Mouse (Mus musculus) spleen, adult 12 weeks (tissue): ENCODE data around the gene Ttyh3.

ENCODE experiments used
- DNase-seq: peaks from one replicate; pipeline ENCODE4 v3.0.0; 2022; ENCODE audit warnings: low spot score

Ttyh3 gene

DNA sequence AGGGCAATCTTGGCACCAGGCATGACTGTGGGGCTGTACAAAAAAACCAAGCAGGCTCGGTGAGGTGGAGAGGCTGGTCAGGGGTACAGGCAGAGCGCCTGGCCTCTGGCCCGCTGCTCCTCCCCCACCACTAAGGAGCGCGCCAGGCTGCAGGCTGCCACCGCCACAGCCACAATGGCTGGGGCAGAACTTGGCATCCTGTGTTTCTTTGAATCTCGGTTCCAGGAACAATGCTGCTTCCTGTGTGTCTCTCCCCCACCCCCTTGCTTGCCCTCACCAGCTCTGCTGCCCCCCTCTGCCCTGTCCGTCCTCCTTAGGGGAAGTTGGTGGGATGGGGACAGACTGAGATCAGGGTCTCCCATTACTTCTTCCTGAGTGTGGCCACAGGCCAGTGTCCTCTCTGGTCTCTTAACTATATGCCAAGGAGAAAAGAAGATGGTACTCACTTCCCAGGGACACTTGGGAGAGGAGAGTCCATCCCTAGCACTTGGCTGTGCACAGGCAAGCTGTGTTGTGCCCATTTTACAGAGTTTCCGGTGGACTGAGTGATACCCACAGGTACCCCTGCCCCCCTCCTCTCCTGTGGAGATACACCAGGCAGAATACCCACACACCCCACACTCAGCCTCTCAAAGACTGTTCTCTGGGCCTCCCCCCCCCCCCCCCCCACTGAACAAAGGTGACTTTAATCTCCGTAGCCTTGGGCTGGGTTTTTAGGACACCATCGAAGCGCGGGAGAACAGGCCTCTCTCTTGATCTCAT, 39.1 kb downstream of the Ttyh3 start:
- DNase-seq = no peak

DNA sequence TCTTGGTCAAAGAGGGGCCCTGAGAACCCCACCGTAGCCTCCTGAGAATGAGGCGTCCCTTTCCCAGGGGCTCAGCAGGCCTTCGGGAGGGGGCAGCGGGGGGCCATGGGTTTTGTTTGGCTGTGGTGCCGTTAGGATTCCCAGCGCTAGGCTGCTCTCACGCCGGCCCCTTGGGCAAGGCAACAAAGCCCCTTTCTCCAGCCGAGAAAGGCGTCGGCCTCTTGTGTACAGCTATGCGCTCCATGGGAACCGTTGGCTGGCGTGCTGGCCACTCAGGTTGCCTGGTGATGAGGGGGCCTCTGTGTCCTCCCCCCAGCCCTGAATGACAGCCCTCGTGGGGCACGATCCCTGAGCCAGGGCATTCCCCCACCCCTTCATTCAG, 40.2 kb downstream of the Ttyh3 start:
- no peak for DNase-seq

DNA sequence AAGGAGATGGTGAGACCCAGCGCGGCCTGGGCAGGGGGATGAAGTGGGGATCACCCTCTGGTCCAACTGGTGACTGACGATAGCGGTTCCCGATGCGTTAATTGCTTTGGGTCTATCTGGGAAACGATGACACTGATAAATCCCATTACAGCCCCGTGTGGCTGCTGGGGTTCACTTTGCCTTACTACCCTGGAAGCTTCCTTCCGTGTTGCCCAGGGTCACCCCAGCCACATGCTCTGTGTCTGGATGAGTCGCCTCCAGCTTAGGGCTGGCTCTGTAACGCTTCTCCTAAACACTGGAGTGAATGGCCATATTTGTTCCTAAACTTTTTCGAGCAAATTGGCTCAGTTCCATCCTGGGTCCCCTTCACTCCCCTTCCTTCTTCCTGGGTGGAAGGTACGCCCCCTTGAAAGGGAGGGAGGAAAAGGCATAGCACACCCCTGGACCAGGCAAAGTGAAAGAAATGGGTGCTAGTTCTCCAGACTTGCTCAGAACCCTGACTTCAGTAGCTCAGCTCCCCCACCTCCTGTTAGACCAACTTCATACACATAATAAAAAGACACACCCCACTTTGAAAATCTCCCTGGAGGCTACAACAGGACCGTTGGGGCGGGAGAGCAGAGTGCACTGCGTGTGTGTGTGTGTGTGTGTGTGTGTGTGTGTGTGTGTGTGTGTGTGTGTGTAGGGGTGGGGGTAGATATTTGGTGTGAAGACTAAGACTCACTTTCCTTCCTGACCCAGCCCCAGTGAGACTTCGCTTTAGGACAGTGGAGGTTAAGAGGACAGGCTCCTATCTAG, 40.8 kb downstream of the Ttyh3 start:
- no peak for DNase-seq

DNA sequence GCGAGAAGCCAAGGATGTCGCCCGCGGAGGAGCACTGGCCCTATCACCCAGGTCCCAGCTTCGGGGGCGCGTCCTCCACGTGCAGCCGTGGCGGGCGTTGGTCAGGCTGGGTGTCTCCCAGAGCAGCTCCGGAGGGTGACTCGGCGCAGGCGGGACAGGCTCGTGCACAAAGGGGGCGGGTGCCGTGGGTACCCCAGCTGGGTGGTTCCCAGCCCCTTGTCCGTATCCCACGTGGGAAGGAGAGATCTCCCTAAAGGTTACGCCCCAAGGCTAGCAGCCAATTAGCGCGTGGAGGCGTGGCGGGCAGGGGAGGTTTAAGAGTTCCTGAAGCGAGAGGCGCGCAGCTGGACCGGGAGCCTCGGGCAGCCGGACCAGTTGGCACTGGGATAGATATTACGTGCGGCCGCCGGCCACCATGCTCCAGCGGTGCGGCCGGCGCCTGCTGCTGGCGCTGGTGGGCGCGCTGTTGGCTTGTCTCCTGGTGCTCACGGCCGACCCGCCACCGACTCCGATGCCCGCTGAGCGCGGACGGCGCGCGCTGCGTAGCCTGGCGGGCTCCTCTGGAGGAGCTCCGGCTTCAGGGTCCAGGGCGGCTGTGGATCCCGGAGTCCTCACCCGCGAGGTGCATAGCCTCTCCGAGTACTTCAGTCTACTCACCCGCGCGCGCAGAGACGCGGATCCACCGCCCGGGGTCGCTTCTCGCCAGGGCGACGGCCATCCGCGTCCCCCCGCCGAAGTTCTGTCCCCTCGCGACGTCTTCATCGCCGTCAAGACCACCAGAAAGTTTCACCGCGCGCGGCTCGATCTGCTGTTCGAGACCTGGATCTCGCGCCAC, 41.6 kb downstream of the Ttyh3 start, which contains the start of gene Lfng:
Gene Lfng (plus strand): TSS at position 320 of the 835 bp plus-strand sequence.
- DNase-seq = peak; percentile 76

DNA sequence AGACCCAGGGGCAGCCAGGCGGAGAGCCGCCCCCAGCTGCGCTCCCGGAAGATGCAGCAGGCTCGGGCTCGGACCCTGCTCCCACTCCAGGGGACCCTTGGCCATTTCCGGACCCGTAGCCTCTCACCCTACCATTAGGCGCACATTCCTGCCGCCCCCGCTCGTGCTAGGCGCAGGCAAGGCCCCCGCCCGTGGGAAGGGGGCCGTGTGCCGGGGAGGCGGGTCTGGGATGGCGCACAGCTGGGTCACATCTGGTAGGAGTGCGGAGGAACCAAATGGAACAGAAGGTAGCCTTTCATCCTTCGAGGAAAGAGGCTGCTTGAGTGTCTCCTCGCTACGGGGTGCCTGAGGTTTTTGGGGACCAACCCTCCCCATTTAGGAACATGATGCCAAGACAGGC, 42.4 kb downstream of the Ttyh3 start:
- no peak for DNase-seq

DNA sequence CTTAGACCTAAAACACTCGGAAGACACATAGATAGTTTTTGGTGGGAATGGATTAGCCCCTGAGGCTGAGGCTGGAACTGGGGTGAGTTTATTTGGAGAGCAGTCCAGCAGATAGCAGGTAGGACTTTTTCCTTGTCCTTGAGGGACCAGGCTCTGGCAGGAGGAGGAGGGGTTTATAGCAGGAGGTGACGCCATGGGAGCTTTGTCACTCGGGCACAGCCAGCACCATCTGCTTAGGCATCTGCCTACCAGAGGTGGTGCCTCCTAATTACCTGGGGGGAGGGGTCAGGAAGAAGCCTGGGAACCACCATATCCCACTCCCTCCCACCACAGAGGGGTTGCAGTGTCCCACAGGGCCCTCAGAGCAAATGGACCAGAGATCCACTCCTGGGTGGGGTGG, 43.6 kb downstream of the Ttyh3 start:
- no peak for DNase-seq

DNA sequence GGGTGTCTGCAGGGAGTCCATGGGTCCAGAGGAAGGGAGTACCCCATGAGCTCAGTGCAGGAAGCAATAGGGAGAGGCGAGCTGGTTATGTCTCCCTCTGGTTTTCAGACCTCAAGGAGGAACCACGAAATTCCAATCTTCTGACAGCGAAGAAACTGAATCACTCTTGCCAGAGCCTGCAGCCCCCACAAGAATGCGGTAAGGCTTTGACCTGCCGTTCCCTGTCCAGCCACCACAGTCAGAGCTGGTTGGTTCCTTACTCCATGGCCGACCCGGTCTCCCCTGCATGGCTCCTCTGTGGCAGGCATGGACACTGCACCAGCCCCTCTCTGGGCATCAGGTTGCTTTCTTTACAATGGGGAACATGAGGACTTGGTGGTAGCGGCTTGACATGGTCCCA, 44.4 kb downstream of the Ttyh3 start:
- no peak for DNase-seq

DNA sequence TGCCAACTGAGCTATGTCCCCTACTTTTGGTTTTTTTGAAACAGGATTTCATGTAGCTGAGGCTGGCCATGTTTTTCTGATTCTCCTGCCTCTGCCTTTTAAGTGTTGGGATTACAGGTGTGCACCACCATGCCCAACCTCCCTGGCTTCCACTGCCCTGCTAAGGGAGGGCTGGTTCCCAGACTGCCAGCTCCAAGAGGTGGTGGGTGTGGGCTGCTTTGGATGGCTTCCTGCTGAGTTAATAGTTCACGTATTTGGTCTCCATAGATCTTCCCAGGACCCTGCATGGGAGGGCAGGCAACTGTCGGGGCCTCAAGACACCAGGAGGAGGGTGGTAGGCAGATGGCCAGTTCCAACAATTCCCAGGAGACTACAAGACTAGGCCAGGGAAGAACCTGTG, 46.3 kb downstream of the Ttyh3 start:
- DNase-seq = no peak

DNA sequence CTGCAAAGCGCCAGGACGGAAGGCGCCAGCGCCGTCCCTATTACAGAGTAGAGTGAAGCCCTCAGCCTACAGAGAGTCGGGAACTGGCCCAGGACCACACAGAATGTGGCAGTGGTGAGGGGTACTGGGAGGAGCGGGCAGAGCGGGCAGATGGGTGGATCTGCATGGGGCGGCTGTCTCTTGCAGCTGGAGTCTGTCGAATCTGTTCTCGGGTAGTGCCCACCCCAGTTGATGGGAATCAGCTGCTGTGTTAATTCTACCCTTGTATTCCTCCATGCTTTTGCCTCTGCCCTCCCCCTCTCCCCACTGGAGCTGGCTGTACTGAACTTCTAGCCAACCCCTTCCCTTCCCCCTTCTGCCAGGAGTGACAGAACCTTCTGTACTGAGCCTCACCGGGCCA, 47.1 kb downstream of the Ttyh3 start:
- DNase-seq = no peak

DNA sequence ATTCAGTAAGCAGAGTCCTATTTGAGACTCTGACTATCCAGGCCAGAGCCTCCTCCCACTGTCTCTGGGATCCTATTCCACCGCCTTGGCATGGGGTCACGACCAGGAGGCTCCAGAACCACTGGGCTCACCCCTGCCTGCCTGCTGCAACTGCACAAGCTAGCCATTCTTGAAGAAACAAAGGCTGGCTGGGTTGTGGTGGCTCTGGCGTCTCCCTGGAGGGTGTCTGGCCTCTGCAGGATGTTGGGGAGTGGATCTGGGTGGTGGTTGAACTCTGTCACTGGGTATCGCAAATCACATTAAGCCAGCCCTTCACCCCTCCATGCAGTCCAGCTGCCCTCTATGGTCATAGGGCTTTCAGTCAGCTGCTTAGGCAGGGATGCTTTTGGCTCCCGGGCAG, 48.9 kb downstream of the Ttyh3 start:
- no peak for DNase-seq

DNA sequence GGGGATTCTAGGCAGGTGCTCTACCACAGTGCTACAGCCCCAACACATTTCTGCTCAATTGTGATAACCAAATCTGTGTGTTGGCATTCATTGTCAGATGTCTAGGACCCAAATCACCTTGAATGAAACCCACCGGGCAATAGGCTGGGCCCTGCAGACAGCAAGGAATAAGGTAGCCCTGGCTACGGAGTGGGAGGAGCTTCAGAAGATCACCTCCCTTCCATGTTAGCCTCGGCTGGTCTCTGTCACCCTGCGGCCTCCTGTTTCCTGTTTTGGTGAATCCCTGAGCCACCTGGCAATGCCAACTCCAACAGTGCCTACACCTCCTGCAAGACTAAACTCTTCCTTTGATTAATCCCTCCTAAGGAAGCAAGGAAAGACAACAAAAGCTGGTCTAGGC, 51.0 kb downstream of the Ttyh3 start:
- no peak for DNase-seq

DNA sequence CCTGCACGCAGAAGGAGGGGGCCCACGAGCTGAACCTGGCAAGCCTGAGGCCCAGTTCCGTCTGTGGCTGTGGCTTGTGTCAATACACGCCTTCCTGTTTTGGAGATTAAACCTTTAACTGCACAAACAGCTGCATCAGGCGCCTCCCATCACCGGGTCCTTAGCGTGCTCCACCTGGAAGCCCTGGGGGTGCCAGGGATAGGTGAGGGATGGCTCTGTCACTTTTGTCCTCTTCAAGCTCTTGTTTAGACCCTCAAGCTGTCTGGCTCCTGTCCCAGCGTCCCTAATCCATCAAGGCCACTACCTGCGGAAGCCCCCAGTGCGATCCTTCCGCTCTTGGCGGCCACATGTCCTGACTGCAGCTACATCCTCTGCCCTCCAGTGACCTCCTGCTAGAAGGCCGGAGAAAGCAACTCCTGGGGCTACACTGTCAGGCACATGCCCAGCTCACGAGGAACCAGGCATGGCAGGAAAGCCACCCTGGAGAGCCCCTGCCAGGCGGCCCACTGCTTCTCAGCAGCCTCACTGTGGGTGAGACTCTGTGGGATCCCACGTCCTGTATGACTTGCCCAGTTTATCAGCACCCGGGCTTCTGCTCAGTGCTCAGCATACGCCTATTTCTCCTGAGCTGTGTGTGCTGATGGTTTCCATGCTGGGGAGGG, 51.8 kb downstream of the Ttyh3 start:
- peak; percentile 58 for DNase-seq

DNA sequence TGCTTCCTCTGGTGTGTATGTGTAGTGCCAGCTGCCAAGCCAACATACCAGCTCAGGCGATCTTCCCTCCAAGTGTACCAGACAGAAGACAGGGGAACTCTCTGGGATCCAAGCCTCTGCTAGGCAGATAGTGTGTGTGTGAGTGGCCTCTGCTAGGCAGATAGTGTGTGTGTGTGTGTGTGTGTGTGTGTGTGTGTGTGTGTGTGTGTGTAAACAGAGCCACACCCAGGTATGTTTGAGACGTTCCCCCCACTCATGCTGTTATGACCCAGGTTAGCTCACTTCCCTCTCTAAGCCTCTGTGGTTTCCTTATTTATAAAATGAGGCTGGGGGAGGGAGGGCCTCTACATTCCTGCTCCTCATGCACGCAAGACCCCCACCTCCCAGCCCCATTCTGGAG, 52.4 kb downstream of the Ttyh3 start:
- no peak for DNase-seq

DNA sequence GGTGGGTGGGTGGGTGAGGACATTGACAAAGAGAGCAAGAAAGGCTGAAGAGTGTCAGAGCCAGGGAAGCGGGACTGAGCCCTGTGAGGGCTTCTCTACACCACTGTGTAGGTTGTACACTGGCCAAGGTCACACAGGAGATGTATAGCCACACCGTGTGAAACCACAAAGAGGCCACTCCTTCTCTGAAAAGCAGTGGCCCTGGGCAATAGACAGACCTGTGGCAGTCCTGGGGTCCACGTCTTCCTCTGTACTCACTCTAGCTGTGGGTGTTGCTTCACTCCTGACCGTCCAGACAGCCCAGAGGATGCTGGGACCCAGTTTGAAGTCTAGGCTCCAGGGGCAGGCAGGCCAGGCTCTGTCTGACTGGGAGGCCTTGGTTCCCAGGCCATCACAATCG, 54.0 kb downstream of the Ttyh3 start:
- DNase-seq = no peak

DNA sequence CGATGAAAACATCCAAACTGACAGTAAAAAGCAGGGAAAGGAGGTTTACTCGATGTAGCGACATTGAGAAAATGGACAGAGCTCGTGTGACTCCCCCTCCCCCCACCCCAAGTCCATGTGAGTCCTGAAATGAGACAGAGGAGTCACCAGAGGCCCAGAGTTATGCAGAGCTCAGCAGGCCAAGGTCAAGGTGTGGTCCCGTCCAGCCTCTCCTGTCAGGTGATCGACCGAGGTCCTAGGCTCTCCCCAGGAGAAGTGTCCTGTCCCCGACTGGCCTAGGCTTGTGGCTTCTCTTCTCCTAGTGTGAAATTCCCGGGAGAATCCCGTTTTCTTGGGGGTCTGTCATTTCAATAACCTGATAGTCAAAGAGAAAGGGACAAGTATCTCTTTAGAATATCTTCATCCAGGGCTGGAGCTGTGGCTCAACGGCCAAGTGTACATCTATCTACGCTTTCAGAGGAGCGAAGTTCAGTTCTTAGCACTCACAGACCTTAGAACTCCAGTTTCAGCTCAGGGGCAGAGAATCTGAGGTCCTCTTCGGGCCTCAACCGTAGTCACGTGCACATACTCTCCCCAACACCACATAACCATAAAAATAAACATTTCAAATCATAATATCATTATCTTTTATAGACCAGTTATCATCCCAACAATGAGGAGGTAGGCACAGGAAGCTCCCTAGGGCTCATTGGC, 59.6 kb downstream of the Ttyh3 start:
- DNase-seq = no peak

DNA sequence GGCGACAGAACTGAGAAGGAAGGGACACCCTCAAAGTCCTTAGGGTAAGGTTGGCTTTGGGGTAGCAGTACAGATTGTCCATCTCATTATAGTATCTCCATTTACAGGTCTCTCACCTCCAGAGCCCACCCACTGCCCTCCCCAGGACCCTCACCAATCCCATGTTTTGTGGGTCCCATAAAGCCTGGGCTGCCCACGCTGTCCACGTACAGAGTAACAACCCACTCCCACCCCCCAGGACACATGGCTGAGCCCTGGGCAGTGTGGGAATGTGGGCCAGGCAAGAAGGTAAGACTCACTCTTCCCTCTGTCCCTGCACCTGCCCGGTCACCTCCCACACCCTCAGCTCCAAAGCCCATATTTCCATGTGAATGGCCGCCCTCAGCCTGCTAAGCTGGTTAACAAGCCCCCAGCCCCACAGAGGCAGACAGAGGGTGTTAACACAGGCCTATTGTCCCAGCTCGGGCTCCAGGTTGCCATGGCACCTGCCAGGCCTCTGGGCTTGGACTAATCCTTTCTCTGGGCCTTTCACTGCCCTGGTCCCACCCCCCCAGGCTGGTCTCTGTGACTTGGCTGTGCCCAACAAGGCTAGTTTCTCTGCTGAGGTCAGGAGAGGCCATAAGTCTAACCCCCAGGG, 65.0 kb downstream of the Ttyh3 start:
- no peak for DNase-seq

DNA sequence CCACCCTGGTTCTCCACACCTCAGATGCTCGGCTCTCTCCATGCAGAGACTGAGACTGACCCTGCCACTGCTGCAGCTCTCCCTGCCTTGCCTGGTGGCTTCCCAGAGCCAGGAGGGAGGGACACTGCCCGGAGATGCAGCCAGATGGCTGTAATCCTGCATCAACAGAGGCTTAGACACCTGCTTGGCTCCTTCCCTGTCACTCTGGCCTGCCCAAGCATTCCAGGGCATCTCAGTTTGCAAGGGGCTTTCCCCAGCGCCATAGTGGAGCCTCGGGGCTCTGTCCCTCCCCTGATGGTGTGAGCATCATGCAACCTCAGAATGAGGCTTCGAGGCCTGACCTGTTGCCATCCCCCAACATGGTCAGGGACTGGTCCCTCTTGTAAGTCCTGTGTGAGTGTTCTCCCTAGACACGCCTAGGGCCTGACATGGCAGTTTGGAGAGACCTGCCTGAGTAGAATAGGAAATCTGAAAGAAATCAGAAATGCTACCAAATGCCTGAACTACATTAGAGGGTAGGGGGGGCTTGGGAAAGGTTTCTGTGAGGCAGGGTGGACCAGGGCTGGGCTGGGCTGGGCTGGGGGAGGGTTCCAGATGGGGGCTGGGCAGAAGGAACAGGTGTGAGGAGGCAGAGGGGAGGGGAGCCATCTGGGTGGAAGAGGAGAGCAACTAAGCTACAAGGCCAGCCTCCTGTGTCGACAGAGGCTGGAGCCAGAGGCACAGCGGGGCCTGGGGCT, 65.7 kb downstream of the Ttyh3 start:
- no peak for DNase-seq

DNA sequence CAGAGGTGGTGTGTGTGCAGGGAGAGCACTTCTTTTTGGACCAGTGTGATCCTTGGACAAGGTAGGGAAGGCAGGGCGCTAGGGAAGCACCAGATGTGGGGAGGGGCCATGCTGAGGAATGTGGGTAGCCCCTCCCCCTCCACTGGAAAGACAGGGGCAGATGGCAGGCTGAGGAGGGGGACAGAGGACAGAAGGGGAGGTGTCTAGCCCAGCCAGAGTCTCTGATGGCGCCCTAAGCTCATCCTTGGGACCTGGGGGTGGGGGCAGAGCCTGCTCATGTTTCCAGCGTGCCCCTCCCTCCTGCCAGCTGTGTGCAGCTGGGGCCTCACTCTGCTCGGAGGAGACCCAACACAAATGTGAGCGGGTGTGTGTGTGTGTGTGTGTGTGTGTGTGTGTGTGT, 67.3 kb downstream of the Ttyh3 start:
- DNase-seq = no peak

DNA sequence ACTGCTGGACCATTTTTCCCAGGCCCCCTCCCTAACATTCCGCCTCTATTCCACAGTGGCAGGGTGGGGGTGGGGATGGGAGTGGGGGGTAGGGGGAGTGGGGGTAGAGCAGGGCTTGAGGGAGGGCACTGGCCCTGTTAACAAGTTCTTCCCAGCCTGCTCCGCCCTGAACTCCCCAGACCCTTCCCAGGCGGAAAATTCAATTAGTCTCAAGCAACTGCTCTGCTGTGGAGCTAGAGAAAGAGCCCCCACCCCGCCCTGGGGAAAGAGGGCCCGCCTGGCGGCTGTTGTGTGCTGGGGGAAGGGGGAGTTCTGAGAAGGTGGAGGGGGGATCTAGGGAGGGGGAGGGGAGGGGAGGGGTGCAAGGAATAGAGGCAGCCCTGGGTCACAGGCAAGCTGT, 69.1 kb downstream of the Ttyh3 start:
- DNase-seq = no peak

DNA sequence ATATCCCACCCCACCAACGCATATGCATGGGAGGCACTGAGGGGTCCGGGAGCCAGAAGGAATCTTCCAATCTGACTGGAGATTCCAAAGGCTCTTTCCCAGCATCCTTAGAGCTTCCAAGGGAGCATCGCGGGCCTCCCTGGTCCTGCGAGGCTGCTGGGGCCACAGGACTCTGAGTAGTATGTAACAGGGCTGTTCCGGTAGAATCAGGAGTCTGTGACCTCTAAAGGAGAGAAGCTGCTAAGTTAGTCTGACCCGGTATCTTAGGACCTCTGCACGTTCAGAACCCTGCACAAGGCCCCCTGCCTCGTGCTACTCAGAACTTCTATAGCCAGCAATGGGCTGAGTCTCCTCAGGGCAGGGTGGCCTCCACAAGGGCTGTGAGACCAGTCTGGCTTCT, 69.6 kb downstream of the Ttyh3 start:
- DNase-seq = no peak
